Mouse (Mus musculus) megakaryocyte, adult 5-6 weeks (primary cell): ENCODE results near the gene Nynrin. TPM values are rescaled to one million over a fixed set of nuclear protein-coding genes. Genes with fewer than 3 reads are reported as not detected.

Source experiments
- ATAC-seq: 2 replicates; pipeline ENCODE4 v1.8.0; 2016; ENCODE audit warnings: mild to moderate bottlenecking, inconsistent platforms; ENCODE audit not compliant: poor library complexity, severe bottlenecking
- total RNA-seq, 2 experiments: library from RNA; stranded (forward) in 1 of 2; stranded (reverse) in 1 of 2; fragments of 153-499, 151-499 nt in 1 of 2; fragments of 221-1000, 200-1000 nt in 1 of 2; gene quantifications; 2 replicates each; pipeline versions ENCODE4 v1.2.3 to v1.2.4; 2015 to 2017

Nynrin gene
- total RNA-seq (2015) (1.1 and 1.6 TPM in 2 replicates), total RNA-seq (2017) (1.4 and 1.5 TPM in 2 replicates)

DNA sequence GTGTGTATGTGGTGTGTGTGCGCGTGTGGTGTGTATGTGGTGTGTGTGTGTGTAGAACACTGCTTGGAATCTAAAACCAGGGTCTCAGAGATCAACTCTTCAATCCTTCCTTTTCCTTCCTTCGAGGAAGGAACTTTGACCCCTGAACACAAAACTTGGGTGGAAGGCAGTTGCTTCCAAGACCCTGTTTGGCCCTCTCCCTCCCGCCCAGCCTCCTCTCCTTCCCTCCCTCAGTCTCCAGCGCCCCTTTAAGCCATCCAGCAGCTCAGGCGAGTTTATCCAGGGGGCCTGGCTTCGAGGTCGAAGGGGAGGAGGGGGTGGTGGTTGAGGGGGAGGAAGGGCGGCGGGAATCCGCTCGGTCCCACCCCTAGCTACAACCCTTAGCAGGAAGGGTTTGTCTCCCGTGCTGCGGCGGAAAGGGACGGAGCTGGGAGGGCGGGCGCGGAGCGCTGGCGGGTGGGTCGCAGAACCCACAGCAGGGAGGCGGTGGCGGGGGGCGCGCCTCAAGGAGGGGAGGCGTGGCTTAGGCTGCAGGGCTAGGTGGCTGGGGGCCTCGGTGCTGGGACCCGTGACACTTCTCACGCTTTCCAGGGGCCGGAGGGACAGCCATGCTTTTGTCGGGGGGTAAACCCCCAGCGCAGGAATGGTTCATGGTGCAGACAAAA, at the start of gene Nynrin:
Gene Nynrin, plus strand, starts transcription at position 390 of the 665 bp plus-strand sequence.
- ATAC-seq: peak; percentile 46

DNA sequence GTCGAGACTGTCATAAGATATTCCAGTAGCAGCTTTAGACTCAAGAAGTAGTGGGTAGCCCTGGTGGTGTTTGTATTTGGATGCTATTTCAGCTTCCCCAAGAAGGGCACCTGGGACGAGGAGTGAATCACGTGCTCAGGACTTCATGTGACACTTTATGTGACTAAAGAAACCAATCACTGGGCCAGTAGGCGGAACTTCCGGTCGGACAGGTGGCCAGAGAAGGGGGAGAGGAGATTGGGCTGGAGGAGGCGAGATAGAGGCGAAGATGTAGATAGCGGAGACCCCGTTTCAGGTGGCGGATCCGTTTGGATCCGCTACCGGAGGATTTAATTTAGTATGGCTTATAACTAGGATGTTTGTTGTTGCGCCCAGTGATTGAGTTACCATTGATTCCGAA, 38.9 kb upstream of the Nynrin start:
- ATAC-seq: 0 out of 2 replicates have a peak, but pooled peaks have one; percentile 38

DNA sequence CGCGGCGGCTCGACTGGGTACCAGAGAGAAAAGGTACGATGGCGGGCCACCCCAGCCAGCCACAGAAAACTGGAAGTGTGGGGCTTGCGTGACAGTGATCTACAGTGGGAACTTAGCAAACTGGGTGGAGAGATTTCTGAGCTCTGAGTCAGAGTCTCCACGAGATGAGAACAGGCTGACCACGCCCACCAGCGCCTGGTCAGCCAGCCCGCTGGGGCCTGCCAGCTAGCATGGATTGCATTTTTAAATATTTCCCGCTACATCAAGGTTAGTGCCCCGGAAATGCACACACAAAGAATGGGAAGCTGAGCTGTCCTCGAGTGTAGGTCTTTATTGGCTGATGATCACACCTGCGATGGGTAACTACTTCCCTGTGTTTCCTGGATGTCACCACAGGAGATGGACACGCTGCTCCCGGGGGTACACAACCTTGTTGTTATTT, 38.5 kb upstream of the Nynrin start:
- peak; percentile 71 for ATAC-seq

DNA sequence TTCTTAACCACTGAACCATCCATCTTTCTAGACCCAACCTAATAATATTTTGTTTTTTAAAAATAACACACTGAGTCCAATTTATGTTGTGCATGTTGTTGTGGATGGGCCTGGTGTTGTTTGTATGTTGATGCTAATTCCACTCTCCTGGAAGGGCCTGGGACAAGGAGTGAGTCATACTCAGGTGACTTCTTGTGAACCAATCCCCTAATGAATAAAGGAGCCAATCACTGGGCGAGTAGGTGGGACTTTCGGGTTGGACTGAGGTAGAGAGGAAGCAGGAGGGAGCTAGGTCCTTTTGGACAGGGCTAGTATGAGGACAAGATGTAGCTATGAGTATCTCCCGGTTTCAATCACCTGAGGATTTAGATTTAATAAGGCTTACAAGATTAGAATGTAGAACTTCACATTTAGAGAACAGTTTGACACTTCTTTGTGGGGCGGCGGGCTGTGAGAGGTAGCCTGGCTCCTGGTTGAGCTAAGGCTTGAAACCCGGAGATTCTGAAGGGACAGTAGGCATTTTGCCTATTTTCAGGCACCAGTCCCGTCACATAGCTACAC, 33.9 kb upstream of the Nynrin start:
- no peak for ATAC-seq

DNA sequence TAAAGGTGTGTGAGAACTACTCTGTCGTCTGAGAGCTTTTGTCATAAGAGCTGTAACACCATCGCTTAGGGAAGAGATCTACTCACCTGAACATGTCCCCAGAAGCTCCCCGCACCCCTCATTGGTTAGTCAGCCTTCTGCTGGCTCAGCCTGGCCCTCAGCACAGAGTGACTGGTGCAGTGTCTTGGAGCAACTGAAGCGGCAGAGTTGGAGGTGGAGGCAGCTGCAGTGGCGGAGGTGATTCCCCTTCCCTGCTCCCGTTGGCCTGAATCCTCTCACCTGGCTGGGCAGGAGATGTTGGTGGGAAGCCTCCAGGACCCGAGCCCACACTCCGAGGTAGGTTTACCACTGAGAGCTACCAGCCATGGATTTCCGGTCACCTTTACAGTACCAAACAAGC, 33.2 kb upstream of the Nynrin start:
- ATAC-seq: no peak

DNA sequence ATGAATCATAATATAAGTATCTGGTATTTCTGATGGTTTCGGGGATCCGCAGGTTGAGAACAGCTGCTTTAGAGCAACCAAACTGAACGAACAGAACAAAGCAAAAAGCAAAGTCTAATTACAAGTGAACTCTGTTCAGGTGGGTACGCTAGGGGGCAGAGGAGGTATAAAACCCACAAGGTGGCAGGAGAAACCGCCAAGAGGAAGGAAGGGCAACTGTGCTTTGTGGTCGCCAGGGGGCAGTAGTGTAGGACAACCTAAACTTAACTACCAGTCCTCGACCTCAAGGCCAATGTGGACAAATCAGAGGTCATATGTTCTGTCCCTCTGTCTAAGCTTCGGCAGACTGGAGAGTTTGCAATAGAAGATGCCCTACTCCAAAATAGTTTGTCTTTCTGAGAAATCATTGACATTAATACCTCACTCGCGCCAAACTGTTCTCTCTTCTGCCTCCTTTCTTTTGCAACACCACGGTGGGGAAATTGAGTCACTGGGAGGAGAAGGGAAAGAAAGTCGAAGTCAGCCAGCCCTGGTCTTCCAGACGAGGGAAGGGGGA, 31.3 kb upstream of the Nynrin start:
- ATAC-seq: peak; percentile 91

DNA sequence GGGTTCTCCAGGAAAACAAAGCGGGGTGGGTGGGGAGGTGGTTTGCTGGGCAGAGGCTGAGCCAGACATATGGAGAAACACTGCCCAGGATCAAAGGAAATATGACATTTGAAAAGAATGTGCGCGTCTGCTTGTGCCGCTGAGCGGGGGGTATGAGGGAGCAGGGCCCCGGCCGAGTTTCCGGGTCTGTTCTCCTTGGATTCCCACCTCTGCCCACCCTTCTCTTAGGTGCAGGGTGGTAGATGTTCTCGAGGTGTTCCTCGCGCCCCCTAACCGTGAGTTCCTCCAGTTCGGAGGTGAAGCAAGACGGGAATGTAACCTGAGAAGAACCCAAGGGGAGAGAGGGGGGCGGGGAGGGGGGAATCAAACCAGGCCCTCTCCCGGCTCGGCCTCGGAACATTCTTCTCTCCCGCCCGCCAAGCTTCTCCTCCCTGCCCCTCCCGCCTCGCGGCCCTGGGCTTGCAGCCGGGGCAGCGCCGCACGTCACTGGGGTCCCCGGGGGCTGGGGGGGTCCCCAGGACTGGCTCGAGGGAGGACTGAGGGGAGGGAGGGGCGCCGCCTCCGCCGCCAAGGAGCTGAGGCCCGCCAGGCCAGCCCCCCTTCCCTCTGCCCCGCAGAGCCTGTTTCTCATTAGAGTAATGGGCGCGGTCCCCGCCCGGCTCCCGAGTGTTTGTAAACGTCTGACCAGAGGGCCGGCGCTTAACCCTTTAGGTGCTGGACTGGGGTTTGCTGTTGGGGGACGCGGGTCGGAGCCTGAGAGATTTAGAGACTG, 30.6 kb upstream of the Nynrin start, which contains the start of gene Nfatc4:
Gene Nfatc4, plus strand, starts transcription at position 154 of the 772 bp plus-strand sequence.
- ATAC-seq: no peak

DNA sequence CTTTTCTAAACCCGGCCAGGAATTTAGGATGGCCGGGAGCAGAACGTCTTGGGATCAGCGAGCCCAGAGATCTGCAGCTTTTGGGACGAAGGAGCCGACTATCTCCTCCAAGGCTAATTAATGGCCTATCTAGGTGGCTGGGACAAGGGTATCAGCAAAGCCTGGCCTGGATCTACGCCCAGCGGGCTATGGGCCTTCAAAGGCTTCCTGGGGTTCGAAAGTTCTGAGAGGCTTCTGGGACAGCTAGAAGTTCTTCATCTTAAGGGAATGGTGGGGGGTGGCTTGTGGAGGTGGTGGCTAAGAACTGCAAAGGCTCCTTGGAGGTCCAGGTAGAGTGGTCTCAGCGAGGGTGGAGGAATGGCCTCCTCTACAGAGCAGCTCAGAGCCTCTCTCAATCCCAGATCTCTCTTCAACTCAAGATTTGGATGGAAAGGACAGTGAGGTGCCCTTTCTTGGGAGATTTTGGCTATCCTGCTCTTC, 29.8 kb upstream of the Nynrin start:
- no peak for ATAC-seq

DNA sequence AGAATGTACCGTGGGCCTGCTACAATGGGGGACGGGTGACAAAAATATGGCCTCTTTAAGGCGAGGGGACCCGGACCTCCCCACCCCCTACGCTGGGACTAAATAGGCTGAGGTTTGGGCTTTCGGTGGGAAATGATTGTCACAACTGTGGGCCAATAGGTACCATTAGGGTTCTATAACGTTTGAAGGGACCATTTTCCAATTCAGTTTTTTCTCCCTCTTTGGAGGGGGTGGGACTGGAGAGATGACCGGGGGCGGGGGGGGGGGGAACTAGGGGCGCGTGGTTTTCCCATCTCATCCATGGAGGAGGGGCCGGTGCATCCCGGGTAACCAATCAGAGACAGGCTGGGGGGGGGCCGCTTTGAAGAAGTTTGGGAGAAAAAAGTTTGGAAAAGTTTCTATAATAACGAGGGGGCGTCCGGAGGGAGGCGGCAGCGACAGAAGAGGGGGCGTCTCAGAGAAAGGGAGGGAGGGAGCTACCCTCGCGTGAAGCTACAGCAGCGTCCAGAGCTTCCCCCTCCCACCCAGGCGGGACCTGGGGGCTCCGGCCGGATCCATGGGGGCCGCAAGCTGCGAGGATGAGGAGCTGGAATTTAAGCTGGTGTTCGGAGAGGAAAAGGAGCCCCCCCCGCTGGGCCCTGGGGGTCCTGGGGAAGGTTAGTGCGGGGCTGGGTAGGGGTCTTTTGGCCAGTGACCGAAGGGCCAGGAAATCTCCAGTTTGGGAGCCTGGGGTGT, 29.2 kb upstream of the Nynrin start:
- ATAC-seq: no peak

DNA sequence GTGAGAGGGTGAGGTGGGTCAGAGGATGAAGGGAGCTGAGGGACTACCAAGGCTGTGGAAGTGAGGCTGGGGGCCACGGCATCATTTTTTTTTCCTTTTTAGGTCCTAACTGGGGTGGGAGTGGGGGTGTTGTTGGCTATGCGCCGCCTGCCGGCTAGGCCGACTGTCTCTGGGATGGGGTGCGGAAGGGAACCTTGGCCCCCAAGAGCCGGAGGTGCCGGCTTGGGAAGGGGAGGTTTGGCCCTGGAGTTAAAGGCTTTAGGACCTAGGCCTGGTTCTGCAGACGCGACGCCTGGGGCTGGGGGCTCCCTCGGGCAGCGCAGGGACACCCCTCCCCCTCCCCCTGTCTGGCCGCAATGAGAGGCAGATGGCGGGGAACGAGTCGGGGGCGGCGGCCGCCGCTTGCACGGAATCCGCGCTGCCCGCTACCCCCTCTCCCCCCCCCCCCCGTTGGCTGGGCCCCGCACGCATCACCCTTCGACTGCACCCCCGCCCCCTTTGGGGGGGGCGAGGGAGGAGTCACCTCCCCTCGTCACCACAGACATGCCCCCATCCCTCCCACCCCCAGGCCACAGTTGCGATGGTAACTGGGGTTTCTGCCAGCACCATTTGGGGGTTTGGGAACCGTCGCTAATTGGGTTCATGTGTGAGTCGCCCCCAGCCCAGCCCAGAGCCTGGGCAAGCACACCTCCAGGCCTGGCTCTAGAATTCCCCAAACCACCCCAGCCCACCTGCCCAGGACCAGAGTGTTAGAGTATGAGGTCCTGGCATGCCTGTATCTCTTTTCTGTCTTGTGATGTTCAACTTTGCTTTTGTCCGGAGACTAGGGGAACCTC, 28.4 kb upstream of the Nynrin start:
- ATAC-seq: no peak

DNA sequence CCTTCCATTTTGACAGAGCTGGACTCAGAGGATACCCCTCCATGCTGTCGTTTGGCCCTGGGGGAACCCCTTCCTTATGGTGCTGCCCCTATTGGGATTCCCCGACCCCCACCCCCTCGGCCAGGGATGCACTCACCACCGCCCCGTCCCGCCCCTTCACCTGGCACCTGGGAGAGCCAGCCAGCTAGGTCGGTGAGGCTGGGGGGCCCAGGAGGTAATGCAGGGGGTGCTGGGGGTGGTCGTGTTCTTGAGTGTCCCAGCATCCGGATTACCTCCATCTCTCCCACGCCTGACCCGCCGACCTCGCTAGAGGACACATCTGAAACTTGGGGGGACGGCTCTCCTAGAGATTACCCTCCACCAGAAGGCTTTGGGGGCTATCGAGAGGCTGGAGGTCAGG, 27.7 kb upstream of the Nynrin start:
- no peak for ATAC-seq

DNA sequence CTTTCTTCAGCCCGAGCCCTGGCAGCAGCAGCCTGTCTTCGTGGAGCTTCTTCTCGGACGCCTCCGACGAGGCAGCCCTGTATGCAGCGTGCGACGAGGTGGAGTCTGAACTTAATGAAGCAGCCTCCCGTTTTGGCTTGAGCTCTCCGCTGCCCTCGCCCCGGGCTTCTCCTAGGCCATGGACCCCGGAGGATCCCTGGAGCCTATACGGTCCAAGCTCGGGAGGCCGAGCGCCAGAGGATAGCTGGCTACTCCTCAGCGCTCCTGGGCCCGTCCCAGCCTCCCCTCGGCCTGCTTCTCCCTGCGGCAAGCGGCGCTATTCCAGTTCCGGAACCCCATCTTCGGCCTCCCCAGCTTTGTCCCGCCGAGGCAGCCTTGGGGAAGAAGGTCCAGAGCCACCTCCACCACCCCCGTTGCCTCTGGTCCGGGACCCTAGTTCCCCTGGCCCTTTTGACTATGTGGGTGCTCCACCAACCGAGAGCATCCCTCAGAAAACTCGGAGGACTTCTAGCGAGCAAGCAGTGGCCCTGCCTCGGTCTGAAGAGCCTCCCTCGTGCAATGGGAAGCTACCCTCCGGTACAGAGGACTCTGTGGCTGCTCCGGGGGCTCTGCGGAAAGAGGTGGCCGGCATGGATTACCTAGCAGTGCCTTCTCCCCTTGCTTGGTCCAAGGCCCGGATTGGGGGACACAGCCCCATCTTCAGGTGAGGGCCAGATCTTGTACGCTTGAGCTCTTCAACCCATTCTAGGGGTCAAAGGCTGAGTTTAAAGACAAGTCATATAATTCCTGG, 27.1 kb upstream of the Nynrin start:
- no peak for ATAC-seq

DNA sequence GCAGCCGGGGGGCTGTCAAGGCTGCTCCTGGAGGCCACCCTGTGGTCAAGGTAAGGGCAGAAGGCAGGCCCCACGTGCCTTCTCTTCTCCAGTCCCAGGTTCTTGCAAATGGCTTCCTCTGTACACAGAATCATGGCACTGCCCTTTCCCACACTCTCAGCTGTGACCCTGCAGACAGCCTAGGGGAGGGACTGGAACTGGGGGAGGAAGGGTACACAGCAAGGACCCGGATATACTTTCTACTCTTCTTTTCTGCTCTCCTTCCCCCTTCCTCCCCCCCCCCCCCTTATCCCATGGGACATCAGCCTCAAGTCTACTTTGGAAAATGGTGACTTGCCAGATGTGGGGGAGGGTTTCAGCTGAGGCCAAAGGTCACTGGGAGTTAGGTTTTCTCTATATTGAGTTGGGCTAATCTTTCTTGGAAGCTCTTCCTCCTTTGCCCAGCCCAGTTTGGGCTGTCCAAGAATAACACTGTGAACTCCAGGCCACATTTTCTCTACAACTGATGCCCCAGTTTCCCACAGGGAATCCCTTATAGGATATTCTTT, 25.0 kb upstream of the Nynrin start:
- no peak for ATAC-seq

DNA sequence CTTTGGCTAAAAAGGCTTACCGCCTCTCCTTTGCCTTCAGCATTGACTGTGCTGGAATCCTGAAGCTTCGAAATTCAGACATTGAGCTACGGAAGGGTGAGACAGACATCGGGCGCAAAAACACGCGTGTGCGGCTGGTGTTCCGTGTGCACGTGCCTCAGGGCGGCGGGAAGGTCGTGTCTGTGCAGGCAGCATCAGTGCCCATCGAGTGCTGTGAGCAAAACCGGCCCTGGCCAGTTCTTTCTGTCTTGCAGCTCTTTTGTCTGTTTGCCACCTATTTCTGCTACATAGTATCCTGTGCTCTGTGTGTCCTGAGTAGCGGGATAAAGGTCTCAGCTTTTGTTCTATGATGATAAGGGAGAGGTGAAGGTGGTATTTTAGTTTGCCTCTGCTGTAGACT, 24.0 kb upstream of the Nynrin start:
- ATAC-seq: no peak

DNA sequence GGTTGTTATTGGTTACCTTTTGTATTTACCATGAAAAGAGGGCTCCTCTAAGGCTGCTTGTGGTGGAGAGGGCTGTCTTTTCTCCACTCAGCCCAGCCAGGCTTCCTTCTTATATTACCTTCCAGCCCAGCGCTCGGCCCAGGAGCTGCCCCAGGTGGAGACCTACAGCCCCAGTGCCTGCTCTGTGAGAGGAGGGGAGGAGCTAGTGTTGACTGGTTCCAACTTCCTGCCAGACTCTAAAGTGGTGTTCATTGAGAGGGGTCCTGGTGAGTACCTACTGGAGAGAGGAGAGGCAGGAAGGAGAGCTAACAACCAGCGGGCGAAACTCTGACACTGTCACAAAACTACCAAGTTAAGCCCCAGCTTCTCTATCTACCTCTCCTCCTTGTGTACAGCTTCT, 23.5 kb upstream of the Nynrin start:
- ATAC-seq: no peak

DNA sequence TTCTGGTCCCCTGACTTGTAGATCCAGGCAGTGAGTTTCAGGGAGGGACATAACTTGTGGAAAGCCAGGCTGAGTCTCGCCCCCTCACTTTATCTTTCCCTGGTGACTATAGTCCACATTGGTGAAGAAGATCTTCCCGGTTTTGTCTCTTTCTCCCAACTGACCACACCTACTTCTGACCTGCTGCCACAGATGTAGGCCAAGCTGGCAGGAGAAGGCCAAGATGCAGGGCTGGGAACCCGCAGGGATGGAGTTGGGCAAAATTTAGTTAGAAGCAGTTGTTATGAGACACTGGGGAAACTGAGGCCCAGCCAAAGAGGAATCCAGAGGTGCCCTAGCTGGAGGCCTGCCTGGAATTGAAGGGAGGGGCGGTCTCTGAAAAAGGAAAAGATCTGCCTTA, 20.7 kb upstream of the Nynrin start:
- ATAC-seq: no peak

DNA sequence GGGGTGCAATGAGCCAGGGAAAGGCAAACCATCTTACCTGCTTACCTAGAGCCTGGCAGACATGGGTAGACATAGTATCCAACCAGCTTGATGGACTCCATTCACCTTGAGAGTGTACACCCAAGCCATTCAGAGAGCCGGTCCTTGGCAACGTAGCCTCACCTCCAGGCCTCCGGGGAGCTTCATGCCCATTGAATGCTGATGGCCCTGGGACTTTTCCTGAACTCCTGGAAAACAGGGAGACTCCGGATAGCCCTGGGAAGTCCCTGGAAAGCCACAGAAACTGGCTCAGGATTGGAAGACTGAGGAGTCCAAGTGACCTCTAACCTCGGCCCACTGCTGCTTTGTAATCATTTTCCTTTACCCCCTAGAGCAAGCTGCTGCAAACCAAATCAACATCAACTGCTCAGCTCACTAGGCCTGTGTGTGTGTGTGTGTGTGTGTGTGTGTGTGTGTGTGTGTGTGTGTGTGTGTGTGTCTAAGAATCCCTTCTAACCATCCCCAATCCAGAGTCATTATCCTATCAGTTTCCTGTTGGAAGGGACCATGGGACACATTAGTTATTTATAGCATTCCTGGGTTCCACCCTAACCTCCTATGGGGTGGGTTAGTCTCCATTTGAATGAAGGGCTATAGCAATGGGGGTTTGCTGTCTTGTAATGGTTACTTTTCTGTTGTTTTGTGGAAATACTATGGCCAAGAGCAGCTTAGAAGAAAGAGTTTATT, 18.8 kb upstream of the Nynrin start:
- ATAC-seq: no peak

DNA sequence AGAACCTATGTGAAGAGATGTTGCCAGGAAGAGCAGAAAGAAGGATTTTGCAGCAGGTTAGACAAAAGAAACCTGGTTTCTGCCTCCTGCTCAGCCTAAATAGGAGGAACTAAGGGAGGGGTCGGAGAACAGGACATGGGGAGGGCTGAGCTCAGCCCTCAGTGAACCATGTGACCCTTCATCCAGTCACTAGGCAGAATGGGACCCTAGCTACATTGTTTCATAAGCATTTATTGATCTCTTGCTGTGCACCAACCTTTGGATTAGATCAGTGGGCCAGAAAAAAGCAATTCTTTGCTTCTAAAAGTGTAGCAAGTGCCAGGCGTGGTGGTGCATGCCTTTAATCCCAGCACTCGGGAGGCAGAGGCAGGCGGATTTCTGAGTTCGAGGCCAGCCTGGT, 15.5 kb upstream of the Nynrin start:
- no peak for ATAC-seq
